Mouse (Mus musculus): ENCODE results near the gene Cbs. TPM values are rescaled to one million over a fixed set of nuclear protein-coding genes. Genes with fewer than 3 reads are reported as not detected.
A peak's percentile ranks its signal among the peaks of the same experiment; 100 is the strongest.

The Cbs gene
- 19.5 and 32.8 TPM in 2 replicates for polyA plus RNA-seq (2011; ENCODE audit: insufficient read depth, insufficient read length, low read depth, missing spikeins)

GRCm38 (mm10) chr17:31636942-31637811 lies at the start of gene Cbs:
Gene Cbs (minus strand): TSS chr17:31637238.
- peak within 1 kb of the TSS; percentile 80 for H3K4me3 ChIP-seq (ENCODE audit: low read depth, low read length)
- peak within 1 kb of the TSS; percentile 20 for H3K9ac ChIP-seq (ENCODE audit: low read depth, poor library complexity, severe bottlenecking)
- H3K27me3 ChIP-seq (ENCODE audit: control insufficient read depth, insufficient read depth, low read length, poor library complexity, severe bottlenecking) = no peaks in the 10 kb centered on the region
- no peaks in the 10 kb centered on the region for H3K4me1 ChIP-seq (ENCODE audit: control insufficient read depth, insufficient read depth, low read length)
- H3K9me3 ChIP-seq (replicated peaks; ENCODE audit: control insufficient read depth, insufficient read depth, low read length, poor library complexity, severe bottlenecking) = no peaks in the 10 kb centered on the region
- TF ChIP-seq EP300 (IDR thresholded peaks at IDR 0.05; ENCODE audit: insufficient read depth, low read depth, low read length) (no peak), POLR2A (IDR thresholded peaks at IDR 0.05; ENCODE audit: insufficient read depth, low read length) (no peak), CTCF (IDR thresholded peaks at IDR 0.05; ENCODE audit: low read depth, low read length) (no peak)
- H3K36me3 ChIP-seq (ENCODE audit: control insufficient read depth, insufficient read depth, low read length, poor library complexity, severe bottlenecking) = no peaks in the 10 kb centered on the region
- no peak within 1 kb of the TSS for H3K27ac ChIP-seq (ENCODE audit: insufficient read depth, low read length)

- Histone ChIP-seq H3K27ac (ENCODE audit: insufficient read depth, low read length) (no peak overlapping the region), H3K4me3 (ENCODE audit: low read depth, low read length) (no peak overlapping the region), H3K27me3 (ENCODE audit: control insufficient read depth, insufficient read depth, low read length, poor library complexity, severe bottlenecking) (no peaks in the 10 kb centered on the region), H3K9me3 (replicated peaks; ENCODE audit: control insufficient read depth, insufficient read depth, low read length, poor library complexity, severe bottlenecking) (no peaks in the 10 kb centered on the region), H3K9ac (ENCODE audit: low read depth, poor library complexity, severe bottlenecking) (no peak overlapping the region), H3K36me3 (ENCODE audit: control insufficient read depth, insufficient read depth, low read length, poor library complexity, severe bottlenecking) (no peaks in the 10 kb centered on the region), H3K4me1 (ENCODE audit: control insufficient read depth, insufficient read depth, low read length) (no peaks in the 10 kb centered on the region)
- TF ChIP-seq EP300 (IDR thresholded peaks at IDR 0.05; ENCODE audit: insufficient read depth, low read depth, low read length) = no peak
- TF ChIP-seq POLR2A (IDR thresholded peaks at IDR 0.05; ENCODE audit: insufficient read depth, low read length) = no peak
- no peak for TF ChIP-seq CTCF (IDR thresholded peaks at IDR 0.05; ENCODE audit: low read depth, low read length)
Measured at GRCm38 (mm10) chr17:31686225-31686564, 49.2 kb upstream of the Cbs start.

GRCm38 (mm10) chr17:31685514-31686224 lies 48.6 kb upstream of the Cbs start:
- TF ChIP-seq POLR2A (IDR thresholded peaks at IDR 0.05; ENCODE audit: insufficient read depth, low read length) (no peak), EP300 (IDR thresholded peaks at IDR 0.05; ENCODE audit: insufficient read depth, low read depth, low read length) (peak; percentile 50; the same call in 1 of the 2 replicates), CTCF (IDR thresholded peaks at IDR 0.05; ENCODE audit: low read depth, low read length) (peak; percentile 97)
- no peaks in the 10 kb centered on the region for H3K36me3 ChIP-seq (ENCODE audit: control insufficient read depth, insufficient read depth, low read length, poor library complexity, severe bottlenecking)
- H3K27ac ChIP-seq (ENCODE audit: insufficient read depth, low read length) = no peak overlapping the region
- no peaks in the 10 kb centered on the region for H3K4me1 ChIP-seq (ENCODE audit: control insufficient read depth, insufficient read depth, low read length)
- no peak overlapping the region for H3K4me3 ChIP-seq (ENCODE audit: low read depth, low read length)
- H3K27me3 ChIP-seq (ENCODE audit: control insufficient read depth, insufficient read depth, low read length, poor library complexity, severe bottlenecking) = no peaks in the 10 kb centered on the region
- H3K9me3 ChIP-seq (replicated peaks; ENCODE audit: control insufficient read depth, insufficient read depth, low read length, poor library complexity, severe bottlenecking) = no peaks in the 10 kb centered on the region
- H3K9ac ChIP-seq (ENCODE audit: low read depth, poor library complexity, severe bottlenecking) = no peak overlapping the region

- no peak overlapping the region for H3K9ac ChIP-seq (ENCODE audit: low read depth, poor library complexity, severe bottlenecking)
- no peaks in the 10 kb centered on the region for H3K27me3 ChIP-seq (ENCODE audit: control insufficient read depth, insufficient read depth, low read length, poor library complexity, severe bottlenecking)
- no peaks in the 10 kb centered on the region for H3K9me3 ChIP-seq (replicated peaks; ENCODE audit: control insufficient read depth, insufficient read depth, low read length, poor library complexity, severe bottlenecking)
- no peaks in the 10 kb centered on the region for H3K4me1 ChIP-seq (ENCODE audit: control insufficient read depth, insufficient read depth, low read length)
- no peak overlapping the region for H3K4me3 ChIP-seq (ENCODE audit: low read depth, low read length)
- no peak for TF ChIP-seq EP300 (IDR thresholded peaks at IDR 0.05; ENCODE audit: insufficient read depth, low read depth, low read length)
- no peak for TF ChIP-seq CTCF (IDR thresholded peaks at IDR 0.05; ENCODE audit: low read depth, low read length)
- no peak for TF ChIP-seq POLR2A (IDR thresholded peaks at IDR 0.05; ENCODE audit: insufficient read depth, low read length)
- no peak overlapping the region for H3K27ac ChIP-seq (ENCODE audit: insufficient read depth, low read length)
- H3K36me3 ChIP-seq (ENCODE audit: control insufficient read depth, insufficient read depth, low read length, poor library complexity, severe bottlenecking) = no peaks in the 10 kb centered on the region
Measured at GRCm38 (mm10) chr17:31680450-31680849, 43.4 kb upstream of the Cbs start.

- no peak for TF ChIP-seq EP300 (IDR thresholded peaks at IDR 0.05; ENCODE audit: insufficient read depth, low read depth, low read length)
- no peak for TF ChIP-seq CTCF (IDR thresholded peaks at IDR 0.05; ENCODE audit: low read depth, low read length)
- Histone ChIP-seq H3K9me3 (replicated peaks; ENCODE audit: control insufficient read depth, insufficient read depth, low read length, poor library complexity, severe bottlenecking) (no peaks in the 10 kb centered on the region), H3K27me3 (ENCODE audit: control insufficient read depth, insufficient read depth, low read length, poor library complexity, severe bottlenecking) (no peaks in the 10 kb centered on the region), H3K9ac (ENCODE audit: low read depth, poor library complexity, severe bottlenecking) (no peak within 1 kb of the TSS), H3K4me3 (ENCODE audit: low read depth, low read length) (peak within 1 kb of the TSS; percentile 10; the same call in 1 of the 2 replicates), H3K4me1 (ENCODE audit: control insufficient read depth, insufficient read depth, low read length) (no peaks in the 10 kb centered on the region), H3K36me3 (ENCODE audit: control insufficient read depth, insufficient read depth, low read length, poor library complexity, severe bottlenecking) (no peaks in the 10 kb centered on the region), H3K27ac (ENCODE audit: insufficient read depth, low read length) (no peak within 1 kb of the TSS)
Measured at GRCm38 (mm10) chr17:31677507-31677906, 40.5 kb upstream of the Cbs start, which contains the start of gene Cryaa. Gene Cryaa (plus strand): TSS chr17:31677807.
